Mouse (Mus musculus) macrophage (primary cell): Measurements from ENCODE around the gene Defb26. TPM values are rescaled to one million over a fixed set of nuclear protein-coding genes. Genes with fewer than 3 reads are reported as not detected.

Source experiments
- H3K27ac ChIP-seq: fragments of 350-480 bp; formaldehyde crosslinking; 2 replicates; pipeline ENCODE4 v1.9.0; 2021
- H3K36me3 ChIP-seq: fragments of 350-480 bp; formaldehyde crosslinking; 2 replicates; pipeline ENCODE4 v1.9.0; 2021; ENCODE audit errors: inconsistent target
- H3K4me3 ChIP-seq: fragments of 350-480 bp; formaldehyde crosslinking; 2 replicates; pipeline ENCODE4 v1.9.0; 2021; ENCODE audit errors: inconsistent target
- H3K79me2 ChIP-seq: fragments of 350-480 bp; formaldehyde crosslinking; 2 replicates; pipeline ENCODE4 v1.9.0; 2021; ENCODE audit errors: inconsistent target
- WGBS: methylation state at CpG from one replicate; pipeline ENCODE4 v1.1.7; 2026; ENCODE audit warnings: inconsistent platforms; ENCODE audit not compliant: missing documents; 5-methylcytosine and 5-hydroxymethylcytosine counted together
- polyA plus RNA-seq: library from polyadenylated mRNA; stranded (reverse); fragments of 250-400 nt; gene quantifications from 3 replicates; pipeline ENCODE4 v1.2.4, GENCODE M21; 2018; ENCODE audit warnings: inconsistent platforms

Gene Defb26
- polyA plus RNA-seq, 1 experiment from 2014 or later = not detected

GRCm38 (mm10) chr2:152493151-152493550 is 18.3 kb downstream of the Defb26 start:
- Histone ChIP-seq H3K36me3 (no peaks in the 10 kb centered on the region), H3K79me2 (no peaks in the 10 kb centered on the region), H3K4me3 (no peak overlapping the region), H3K27ac (no peak overlapping the region)
- 90% methylated on average over 6 of the region's 6 CpGs for WGBS

- Histone ChIP-seq H3K79me2 (no peaks in the 10 kb centered on the region), H3K27ac (no peak within 1 kb of the TSS), H3K36me3 (no peaks in the 10 kb centered on the region), H3K4me3 (no peak within 1 kb of the TSS)
These were observed 21.5 kb downstream of the Defb26 start, which contains the start of gene Defb22 for GRCm38 (mm10) chr2:152490038-152490437. Defb22 (minus strand) TSS chr2:152490138.

GRCm38 (mm10) chr2:152487024-152487423 is 24.5 kb downstream of the Defb26 start:
- 92% methylated on average over 2 of the region's 2 CpGs for WGBS
- no peak overlapping the region for H3K27ac ChIP-seq
- H3K79me2 ChIP-seq = no peaks in the 10 kb centered on the region
- no peak overlapping the region for H3K4me3 ChIP-seq
- H3K36me3 ChIP-seq = no peaks in the 10 kb centered on the region

GRCm38 (mm10) chr2:152481726-152482125 is 29.8 kb downstream of the Defb26 start:
- H3K4me3 ChIP-seq = no peak overlapping the region
- no peaks in the 10 kb centered on the region for H3K79me2 ChIP-seq
- no peak overlapping the region for H3K27ac ChIP-seq
- no peaks in the 10 kb centered on the region for H3K36me3 ChIP-seq
- 96% methylated on average over 7 of the region's 7 CpGs for WGBS

- H3K4me3 ChIP-seq = no peak overlapping the region
- no peaks in the 10 kb centered on the region for H3K79me2 ChIP-seq
- H3K27ac ChIP-seq = no peak overlapping the region
- no peaks in the 10 kb centered on the region for H3K36me3 ChIP-seq
- 51% methylated on average over 3 of the region's 3 CpGs for WGBS
These were observed 30.6 kb downstream of the Defb26 start for GRCm38 (mm10) chr2:152480881-152481280.

- WGBS = 81% methylated on average over 2 of the region's 2 CpGs
- no peak within 1 kb of the TSS for H3K27ac ChIP-seq
- H3K79me2 ChIP-seq = no peaks in the 10 kb centered on the region
- no peaks in the 10 kb centered on the region for H3K36me3 ChIP-seq
- H3K4me3 ChIP-seq = no peak within 1 kb of the TSS
These were observed 34.7 kb downstream of the Defb26 start, which contains the start of gene Defb20 for GRCm38 (mm10) chr2:152476763-152477162. Defb20 (plus strand) TSS chr2:152477063.

GRCm38 (mm10) chr2:152472434-152472833 is 39.1 kb downstream of the Defb26 start:
- Histone ChIP-seq H3K4me3 (no peak overlapping the region), H3K79me2 (no peaks in the 10 kb centered on the region), H3K36me3 (no peaks in the 10 kb centered on the region), H3K27ac (no peak overlapping the region)
- 39% methylated on average over 3 of the region's 3 CpGs for WGBS

- Histone ChIP-seq H3K27ac (no peak overlapping the region), H3K79me2 (no peaks in the 10 kb centered on the region), H3K4me3 (no peak overlapping the region), H3K36me3 (no peaks in the 10 kb centered on the region)
- WGBS = 23% methylated on average over 7 of the region's 7 CpGs
These were observed 40.5 kb downstream of the Defb26 start for GRCm38 (mm10) chr2:152470973-152471372.

GRCm38 (mm10) chr2:152464570-152465150 is 46.8 kb downstream of the Defb26 start, which contains the start of gene Defb23:
Defb23 (minus strand) TSS chr2:152464620.
- no peaks in the 10 kb centered on the region for H3K79me2 ChIP-seq
- H3K4me3 ChIP-seq = no peak within 1 kb of the TSS
- WGBS = 92% methylated on average over 3 of the region's 3 CpGs
- no peak within 1 kb of the TSS for H3K27ac ChIP-seq
- no peaks in the 10 kb centered on the region for H3K36me3 ChIP-seq

GRCm38 (mm10) chr2:152459241-152459640 is 52.3 kb downstream of the Defb26 start:
- H3K4me3 ChIP-seq = no peak overlapping the region
- 85% methylated on average over 13 of the region's 13 CpGs for WGBS
- no peaks in the 10 kb centered on the region for H3K79me2 ChIP-seq

More at GRCm38 (mm10) chr2:152459241-152459640, 52.3 kb downstream of the Defb26 start:
- Histone ChIP-seq H3K36me3 (no peaks in the 10 kb centered on the region), H3K27ac (no peak overlapping the region)

Other genes starting within 250 kb of the Defb26 start
- 59.0 to 70.5 TPM (median 69.3 TPM) in 3 replicates for gene Tbc1d20, start 217.9 kb downstream of the Defb26 start, polyA plus RNA-seq
- gene Rbck1, start 179.0 kb downstream of the Defb26 start, polyA plus RNA-seq = 29.7 to 57.1 TPM (median 51.6 TPM) in 3 replicates
- gene Trib3, start 167.7 kb downstream of the Defb26 start, polyA plus RNA-seq = 0.29 to 1.5 TPM (median 0.45 TPM) in 3 replicates
- gene Nrsn2, start 135.1 kb downstream of the Defb26 start, polyA plus RNA-seq = not detected in 3 replicates
- 0.11 to 0.15 TPM in 2 of 3 replicates, not detected in the other for gene Sox12, start 113.6 kb downstream of the Defb26 start, polyA plus RNA-seq
- 0.60 to 1.1 TPM (median 0.98 TPM) in 3 replicates for gene Zcchc3, start 96.7 kb downstream of the Defb26 start, polyA plus RNA-seq
- not detected in 3 replicates for gene 6820408C15Rik, start 96.1 kb downstream of the Defb26 start, polyA plus RNA-seq
- gene Defb23, start 47.1 kb downstream of the Defb26 start, polyA plus RNA-seq = not detected in 3 replicates
- not detected in 3 replicates for gene Defb20, start 34.6 kb downstream of the Defb26 start, polyA plus RNA-seq
- not detected in 3 replicates for gene Defb22, start 21.6 kb downstream of the Defb26 start, polyA plus RNA-seq
- gene Defb28, start 6.6 kb upstream of the Defb26 start, polyA plus RNA-seq = not detected in 3 replicates
- gene Defb29, start 28.4 kb upstream of the Defb26 start, polyA plus RNA-seq = not detected in 3 replicates
- gene Gm17416, start 57.6 kb upstream of the Defb26 start, polyA plus RNA-seq = not detected in 3 replicates
- gene Defb21, start 61.1 kb upstream of the Defb26 start, polyA plus RNA-seq = not detected in 3 replicates
- not detected in 3 replicates for gene Defb19, start 68.6 kb upstream of the Defb26 start, polyA plus RNA-seq
- gene Defb45, start 87.7 kb upstream of the Defb26 start, polyA plus RNA-seq = not detected in 3 replicates
- not detected in 3 replicates for gene Defb36, start 92.6 kb upstream of the Defb26 start, polyA plus RNA-seq
- not detected in 3 replicates for gene Defb25, start 111.4 kb upstream of the Defb26 start, polyA plus RNA-seq
- not detected in 3 replicates for gene Rem1, start 115.3 kb upstream of the Defb26 start, polyA plus RNA-seq
- 58.4 to 93.5 TPM (median 77.2 TPM) in 3 replicates for gene H13, start 157.8 kb upstream of the Defb26 start, polyA plus RNA-seq
- gene Mcts2, start 175.3 kb upstream of the Defb26 start, polyA plus RNA-seq = 0.46 to 1.1 TPM (median 0.52 TPM) in 3 replicates
- 0.27 to 88.3 TPM (median 0.39 TPM) in 3 replicates for gene Id1, start 224.6 kb upstream of the Defb26 start, polyA plus RNA-seq
- not detected in 3 replicates for gene Cox4i2, start 242.5 kb upstream of the Defb26 start, polyA plus RNA-seq